Mouse (Mus musculus) lung, postnatal 0 days (tissue): ENCODE data around the gene Castor2.

Experiments used
- CTCF ChIP-seq: IDR thresholded peaks from 2 replicates; pipeline ENCODE4 v1.5.1; 2016; ENCODE audit warnings: antibody characterized with exemption, mild to moderate bottlenecking
- EP300 ChIP-seq: IDR thresholded peaks from 2 replicates; pipeline ENCODE4 v1.6.1; 2016; ENCODE audit warnings: antibody characterized with exemption, mild to moderate bottlenecking, control low read depth

- no peak for TF ChIP-seq CTCF
- TF ChIP-seq EP300 = no peak
Measured at GRCm38 (mm10) chr5:134074368-134074767, 25.1 kb upstream of the Castor2 start.
